9 mouse cellular contexts compared by ENCODE assay signal in the genomic region with DNA sequence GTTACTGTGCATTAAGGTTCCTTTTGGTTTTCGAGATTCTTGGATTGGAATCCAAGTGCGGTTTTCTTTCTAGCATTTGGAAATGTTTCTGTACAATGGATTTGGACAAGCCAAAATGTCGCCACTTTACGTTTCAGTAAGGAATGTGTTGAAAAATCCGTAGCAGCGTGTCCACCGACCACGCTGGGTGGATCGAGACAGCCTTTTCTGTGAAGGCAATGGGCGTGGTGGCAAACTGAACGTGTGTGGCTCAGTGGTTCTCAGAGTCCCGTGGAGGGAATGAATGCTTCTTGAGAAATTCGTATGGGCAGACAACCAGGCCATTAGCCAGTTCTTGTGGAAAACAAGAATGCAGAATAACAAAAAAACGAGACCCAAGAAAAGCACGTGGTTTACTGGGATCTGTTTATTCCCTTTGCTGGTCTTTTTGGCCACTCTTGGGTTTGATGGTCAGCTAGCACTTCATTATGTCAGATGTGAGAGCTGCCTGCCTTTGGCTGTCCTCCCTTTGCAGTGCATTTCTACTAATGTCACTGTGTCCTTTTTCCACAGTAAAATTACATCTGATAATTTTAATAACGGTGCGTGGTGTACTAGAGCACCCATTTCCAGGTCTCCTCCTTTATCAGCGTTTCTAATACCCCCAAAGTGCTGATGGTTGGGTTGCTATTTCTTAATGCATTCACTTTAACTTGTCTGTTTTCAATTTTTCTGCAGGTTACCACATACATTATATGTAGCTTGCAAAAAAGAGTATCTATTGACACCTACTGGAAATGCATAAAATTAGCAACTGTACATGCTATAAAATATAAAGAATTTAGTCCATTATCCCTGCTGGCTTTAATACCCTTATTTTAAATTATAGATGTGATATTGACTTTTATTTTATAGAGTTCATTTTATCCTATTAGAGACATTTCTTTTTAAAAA. TPM values are rescaled to one million over a fixed set of nuclear protein-coding genes. Genes with fewer than 3 reads are reported as not detected.
DNase-seq lines count a peak whose midpoint lies in the region; ATAC-seq and TF ChIP-seq lines count a peak whose summit lies in the region.
"Had no signal": no experiment of that assay in that cellular context is flagged by ENCODE, and none has a peak within 500 bp of the region (broad histone marks: within the 10 kb centered on the region; RNA-seq: fewer than 3 reads in every experiment).

No protein-coding gene starts in this region.

- H3K4me3 ChIP-seq in intestine, postnatal 0 days (ENCODE audit: low read depth, low read length) = no peak overlapping the region
- H3K4me3 ChIP-seq in intestine, embryonic 15.5 days (replicated peaks) = no peak overlapping the region

- H3K36me3 ChIP-seq in intestine, postnatal 0 days (ENCODE audit: control insufficient read depth, insufficient read depth) = no peaks in the 10 kb centered on the region
- H3K36me3 ChIP-seq in intestine, embryonic 15.5 days = no peaks in the 10 kb centered on the region
- H3K36me3 ChIP-seq: limb, embryonic 15.5 days had no signal

- intact Hi-C loops in heart, postnatal 14 days (cut with DNase I) = loop anchor here (10.0 kb wide), 1 partner anchor 150 kb away; no protein-coding TSS in a partner anchor

- 82% methylated on average over 18 of the region's 18 CpGs for WGBS in intestine, postnatal 0 days
- 88% methylated on average over 18 of the region's 18 CpGs for WGBS in intestine, embryonic 15.5 days

- no peak for ATAC-seq in intestine, postnatal 0 days
- ATAC-seq in intestine, embryonic 15.5 days = no peak

- no peaks in the 10 kb centered on the region for H3K9me3 ChIP-seq in intestine, postnatal 0 days (ENCODE audit: control insufficient read depth)
- no peaks in the 10 kb centered on the region for H3K9me3 ChIP-seq in intestine, embryonic 15.5 days
- H3K9me3 ChIP-seq: limb, embryonic 15.5 days had no signal

- H3K27ac ChIP-seq in intestine, postnatal 0 days (ENCODE audit: low read depth, low read length) = no peak overlapping the region
- no peak overlapping the region for H3K27ac ChIP-seq in intestine, embryonic 15.5 days

- no peaks in the 10 kb centered on the region for H3K4me1 ChIP-seq in intestine, postnatal 0 days (replicated peaks; ENCODE audit: control insufficient read depth, insufficient read depth, low read length)
- H3K4me1 ChIP-seq in intestine, embryonic 15.5 days (replicated peaks) = no peaks in the 10 kb centered on the region
- H3K4me1 ChIP-seq: limb, embryonic 15.5 days had no signal

- H3K9ac ChIP-seq in intestine, postnatal 0 days (ENCODE audit: low read depth, low read length) = no peak overlapping the region
- no peak overlapping the region for H3K9ac ChIP-seq in intestine, embryonic 15.5 days

- 0 out of 2 replicates have a peak, but pooled peaks have one; percentile 17 for TF ChIP-seq CTCF in intestine, postnatal 0 days (IDR thresholded peaks at IDR 0.05; ENCODE audit: low read depth)

- no peak overlapping the region for H3K4me2 ChIP-seq in intestine, postnatal 0 days (replicated peaks; ENCODE audit: low read depth)
- no peak overlapping the region for H3K4me2 ChIP-seq in intestine, embryonic 15.5 days (replicated peaks)

- H3K27me3 ChIP-seq in intestine, postnatal 0 days (replicated peaks; ENCODE audit: control insufficient read depth, insufficient read depth, low read length) = no peaks in the 10 kb centered on the region
- no peaks in the 10 kb centered on the region for H3K27me3 ChIP-seq in intestine, embryonic 15.5 days (replicated peaks)
- H3K27me3 ChIP-seq: limb, embryonic 15.5 days had no signal

- peak; percentile 44 for DNase-seq in MN1 (ENCODE audit: low spot score)
- peak; percentile 24 for DNase-seq in cerebellum, adult 9-11 months
- peak; percentile 32 for DNase-seq in lung, postnatal 14 days
- DNase-seq in thymus, postnatal 36 days = no peak
- no peak for DNase-seq in heart, postnatal 14 days
- DNase-seq in yolk sac, embryonic 10.5 days (ENCODE audit: low spot score) = no peak

RNA-seq across cellular contexts. Expression of a gene that starts 1.6 kb away (rescaled TPM):
- 0.14 and 0.85 TPM in 2 replicates for polyA plus RNA-seq in intestine, postnatal 0 days (2015; fragmentation: Nextera tagmentation; extraction: Ambion mirVana)
- polyA plus RNA-seq in intestine, embryonic 15.5 days (2015; fragmentation: Nextera tagmentation; extraction: Ambion mirVana) = 0.24 and 0.42 TPM in 2 replicates
- 10 to 100 TPM; 19.9 to 21.8 TPM for total RNA-seq in heart, postnatal 14 days (2021)

Comparison
In these comparisons a context has a peak if more than half of its experiments do, and no peak if none do; other contexts are left out.
1. DNase-seq: peak in MN1 (single experiment), cerebellum, adult 9-11 months (single experiment) and lung, postnatal 14 days (single experiment); none in thymus, postnatal 36 days (0 of 2), heart, postnatal 14 days (0 of 2) and yolk sac, embryonic 10.5 days (single experiment).